Mouse (Mus musculus) stomach, embryonic 16.5 days (tissue): ENCODE data around the gene Xrcc1. TPM values are rescaled to one million over a fixed set of nuclear protein-coding genes. Genes with fewer than 3 reads are reported as not detected.
A peak's percentile ranks its signal among the peaks of the same experiment; 100 is the strongest.
"Not testable (repeated sequence)": the region's sequence is repeated elsewhere in the genome, so short reads cannot be mapped to it uniquely, and the experiment has no call there.

Source experiments
- ATAC-seq: fragments of 200-750 bp; cut with Nextera tagmentation; 2 replicates; pipeline ENCODE4 v1.8.0; 2017; ENCODE audit warnings: moderate number of reproducible peaks, moderate TSS enrichment; ENCODE audit not compliant: insufficient read depth, low FRiP score
- H3K27ac ChIP-seq: fragments of 300-500 bp; sonication (generic); 2 replicates; pipeline ENCODE4 v1.5.1; 2014; ENCODE audit warnings: low read length
- H3K27me3 ChIP-seq: fragments of 300-500 bp; sonication (generic); 2 replicates; pipeline ENCODE4 v1.6.1; 2014; ENCODE audit warnings: low read length, control low read depth, mixed read lengths; ENCODE audit not compliant: control insufficient read depth, insufficient read depth
- H3K36me3 ChIP-seq: fragments of 300-500 bp; sonication (generic); 2 replicates; pipeline ENCODE4 v1.6.1; 2014; ENCODE audit warnings: low read length; ENCODE audit not compliant: control insufficient read depth, insufficient read depth
- H3K4me1 ChIP-seq: fragments of 300-500 bp; sonication (generic); 2 replicates; pipeline ENCODE4 v1.6.1; 2014; ENCODE audit warnings: low read length, control low read depth, mixed read lengths; ENCODE audit not compliant: control insufficient read depth, insufficient read depth
- H3K4me2 ChIP-seq: fragments of 300-500 bp; sonication (generic); 2 replicates; pipeline ENCODE4 v1.6.1; 2014; ENCODE audit warnings: low read depth, low read length, mixed read lengths
- H3K4me3 ChIP-seq: fragments of 300-500 bp; sonication (generic); replicated peaks from 2 replicates; pipeline ENCODE4 v1.5.1; 2014; ENCODE audit warnings: mild to moderate bottlenecking, low read length
- H3K9ac ChIP-seq: fragments of 300-500 bp; sonication (generic); 2 replicates; pipeline ENCODE4 v1.6.1; 2014; ENCODE audit warnings: low read length
- H3K9me3 ChIP-seq: fragments of 300-500 bp; sonication (generic); replicated peaks from 2 replicates; pipeline ENCODE4 v1.6.1; 2016; ENCODE audit warnings: low read length, control low read depth; ENCODE audit not compliant: control insufficient read depth
- WGBS: fragments of 180-500 bp; shearing (Covaris S2); extraction: QIAGEN DNeasy Blood & Tissue Kit; methylation state at CpG from one replicate; pipeline ENCODE4 v1.1.7; 2014; 5-methylcytosine and 5-hydroxymethylcytosine counted together
- polyA plus RNA-seq: library from polyadenylated mRNA; unstranded; fragments of >200 nt; fragmentation: Nextera tagmentation; extraction: Ambion mirVana; gene quantifications from 2 replicates; pipeline ENCODE4 v1.2.1, GENCODE M21; 2015

Xrcc1 gene
- polyA plus RNA-seq, 1 experiment from 2014 or later: 91.4 TPM

GRCm38 (mm10) chr7:24611709-24612108 is 65.6 kb downstream of the Xrcc1 start:
- Histone ChIP-seq H3K4me3 (peak overlapping the region; percentile 63), H3K9me3 (no peaks in the 10 kb centered on the region), H3K27ac (peak overlapping the region; percentile 38; the same call in 1 of the 2 replicates), H3K4me1 (peaks cover 13% of the 10 kb centered on the region; the same call in 1 of the 2 replicates), H3K4me2 (peak overlapping the region; percentile 89), H3K9ac (peak overlapping the region; percentile 80), H3K27me3 (peaks cover 16% of the 10 kb centered on the region), H3K36me3 (no peaks in the 10 kb centered on the region)
- no peak for ATAC-seq
- 15% methylated on average over 7 of the region's 7 CpGs for WGBS

GRCm38 (mm10) chr7:24612308-24612910 is 66.3 kb downstream of the Xrcc1 start:
- Histone ChIP-seq H3K9me3 (no peaks in the 10 kb centered on the region), H3K4me1 (peaks cover 13% of the 10 kb centered on the region; the same call in 1 of the 2 replicates), H3K27ac (no peak overlapping the region), H3K4me2 (peak overlapping the region; percentile 89), H3K4me3 (peak overlapping the region; percentile 37), H3K36me3 (no peaks in the 10 kb centered on the region), H3K9ac (peak overlapping the region; percentile 38), H3K27me3 (peaks cover 16% of the 10 kb centered on the region)
- 5% methylated on average over 27 of the region's 27 CpGs for WGBS
- ATAC-seq: no peak

- Histone ChIP-seq H3K9ac (no peak overlapping the region), H3K36me3 (no peaks in the 10 kb centered on the region), H3K4me2 (no peak overlapping the region), H3K4me1 (peaks cover 13% of the 10 kb centered on the region; the same call in 1 of the 2 replicates), H3K4me3 (no peak overlapping the region), H3K27me3 (peaks cover 16% of the 10 kb centered on the region), H3K9me3 (no peaks in the 10 kb centered on the region), H3K27ac (no peak overlapping the region)
- ATAC-seq: no peak
- WGBS: 68% methylated on average over 13 of the region's 13 CpGs
Observed at GRCm38 (mm10) chr7:24614816-24615215, 68.7 kb downstream of the Xrcc1 start.

GRCm38 (mm10) chr7:24617763-24618162 is 71.7 kb downstream of the Xrcc1 start:
- H3K9me3 ChIP-seq: peaks cover 4% of the 10 kb centered on the region; the same call in 1 of the 2 replicates
- no peak overlapping the region for H3K4me2 ChIP-seq
- H3K36me3 ChIP-seq: peaks cover 13% of the 10 kb centered on the region
- H3K27me3 ChIP-seq: peaks cover 6% of the 10 kb centered on the region; the same call in 1 of the 2 replicates
- 72% methylated on average over 8 of the region's 8 CpGs for WGBS
- no peak overlapping the region for H3K4me3 ChIP-seq
- H3K9ac ChIP-seq: no peak overlapping the region
- H3K4me1 ChIP-seq: no peaks in the 10 kb centered on the region
- no peak overlapping the region for H3K27ac ChIP-seq
- ATAC-seq: no peak

- H3K36me3 ChIP-seq: peaks cover 13% of the 10 kb centered on the region
- H3K4me3 ChIP-seq, H3K9ac ChIP-seq, H3K4me2 ChIP-seq, H3K27ac ChIP-seq, ATAC-seq, H3K27me3 ChIP-seq, H3K9me3 ChIP-seq, H3K4me1 ChIP-seq: not testable (repeated sequence)
- WGBS: 92% methylated on average over 8 of the region's 8 CpGs
Observed at GRCm38 (mm10) chr7:24618374-24618773, 72.3 kb downstream of the Xrcc1 start.

- Histone ChIP-seq H3K36me3 (peaks cover 13% of the 10 kb centered on the region), H3K4me3 (no peak overlapping the region), H3K27ac (no peak overlapping the region), H3K9ac (no peak overlapping the region), H3K4me2 (no peak overlapping the region), H3K27me3 (no peaks in the 10 kb centered on the region), H3K4me1 (no peaks in the 10 kb centered on the region), H3K9me3 (peaks cover 4% of the 10 kb centered on the region; the same call in 1 of the 2 replicates)
- no peak for ATAC-seq
- 71% methylated on average over 13 of the region's 13 CpGs for WGBS
Observed at GRCm38 (mm10) chr7:24619671-24620397, 73.7 kb downstream of the Xrcc1 start.

- Histone ChIP-seq H3K9ac (no peak overlapping the region), H3K9me3 (peaks cover 4% of the 10 kb centered on the region; the same call in 1 of the 2 replicates), H3K4me3 (no peak overlapping the region), H3K4me2 (no peak overlapping the region), H3K4me1 (no peaks in the 10 kb centered on the region), H3K27me3 (no peaks in the 10 kb centered on the region), H3K27ac (no peak overlapping the region), H3K36me3 (peaks cover 13% of the 10 kb centered on the region)
- ATAC-seq: no peak
- 84% methylated on average over 3 of the region's 3 CpGs for WGBS
Observed at GRCm38 (mm10) chr7:24621193-24621592, 75.1 kb downstream of the Xrcc1 start.

- WGBS: 80% methylated on average over 6 of the region's 6 CpGs
- no peak for ATAC-seq
- Histone ChIP-seq H3K4me3 (no peak overlapping the region), H3K36me3 (peaks cover 13% of the 10 kb centered on the region), H3K9ac (no peak overlapping the region), H3K27ac (no peak overlapping the region), H3K4me1 (no peaks in the 10 kb centered on the region), H3K4me2 (no peak overlapping the region), H3K9me3 (peaks cover 4% of the 10 kb centered on the region; the same call in 1 of the 2 replicates), H3K27me3 (no peaks in the 10 kb centered on the region)
Observed at GRCm38 (mm10) chr7:24622967-24623366, 76.9 kb downstream of the Xrcc1 start.
